In genomic region chr5:121400849-121401248, GRCm38 (mm10) we compare ENCODE assay signal across 2 mouse cellular contexts.
TF ChIP-seq lines count a peak whose summit lies in the region.

No protein-coding gene starts in this region.

TF ChIP-seq in ES-E14, 5 proteins besides CTCF, POLR2A, EP300 and RAD21:
- TF ChIP-seq ZNF384 (IDR thresholded peaks at IDR 0.05; ENCODE audit: low read depth, low read length) = no peak
- TF ChIP-seq ZC3H11A (IDR thresholded peaks at IDR 0.05; ENCODE audit: borderline replicate concordance, low read depth, low read length) = no peak
- no peak for TF ChIP-seq CHD2 (IDR thresholded peaks at IDR 0.05; ENCODE audit: low read depth, low read length)
- no peak for TF ChIP-seq HCFC1 (IDR thresholded peaks at IDR 0.05; ENCODE audit: borderline replicate concordance, insufficient read depth, low read length)
- TF ChIP-seq MAFK (IDR thresholded peaks at IDR 0.05; ENCODE audit: insufficient read depth, low read depth, low read length) = no peak

TF ChIP-seq in myocyte, 11 proteins besides CTCF, POLR2A, EP300 and RAD21:
- TF ChIP-seq USF1 (IDR thresholded peaks at IDR 0.05; ENCODE audit: low read depth) = no peak
